Comparison of ENCODE assay signal across 18 mouse cellular contexts in genomic region chr17:26078851-26079250, GRCm38 (mm10). TPM values are rescaled to one million over a fixed set of nuclear protein-coding genes. Genes with fewer than 3 reads are reported as not detected.
A peak's percentile ranks its signal among the peaks of the same experiment; 100 is the strongest.
DNase-seq lines count a peak whose midpoint lies in the region; ATAC-seq and TF ChIP-seq lines count a peak whose summit lies in the region.
"Had no signal": no experiment of that assay in that cellular context is flagged by ENCODE, and none has a peak within 500 bp of the region (broad histone marks: within the 10 kb centered on the region; RNA-seq: fewer than 3 reads in every experiment).

No protein-coding gene starts in this region.

- no peak for ATAC-seq in forebrain, embryonic 15.5 days (replicated peaks)
- ATAC-seq in forebrain, embryonic 11.5 days (replicated peaks; ENCODE audit: low FRiP score): no peak
- ATAC-seq in hindbrain, embryonic 16.5 days: 0 out of 2 replicates have a peak, but pooled peaks have one; percentile 24
- ATAC-seq in hindbrain, embryonic 11.5 days (ENCODE audit: low FRiP score): no peak
- ATAC-seq: intestine, embryonic 16.5 days had no signal

- no peaks in the 10 kb centered on the region for H3K4me1 ChIP-seq in forebrain, embryonic 15.5 days
- H3K4me1 ChIP-seq in forebrain, embryonic 11.5 days (replicated peaks; ENCODE audit: control insufficient read depth, insufficient read depth, low read length): no peaks in the 10 kb centered on the region
- no peaks in the 10 kb centered on the region for H3K4me1 ChIP-seq in hindbrain, embryonic 16.5 days (ENCODE audit: control insufficient read depth, insufficient read depth, low read depth, low read length)
- no peaks in the 10 kb centered on the region for H3K4me1 ChIP-seq in hindbrain, embryonic 11.5 days (replicated peaks; ENCODE audit: control insufficient read depth, insufficient read depth, low read length)
- H3K4me1 ChIP-seq: embryonic facial prominence, embryonic 10.5 days; heart, embryonic 15.5 days had no signal

- H3K36me3 ChIP-seq in forebrain, embryonic 15.5 days: 0 out of 2 replicates have a peak, but pooled peaks cover 3% of the 10 kb centered on the region
- no peaks in the 10 kb centered on the region for H3K36me3 ChIP-seq in forebrain, embryonic 11.5 days (ENCODE audit: control insufficient read depth, insufficient read depth, low read length)
- H3K36me3 ChIP-seq in hindbrain, embryonic 16.5 days (ENCODE audit: control insufficient read depth, insufficient read depth, low read length): peaks cover 3% of the 10 kb centered on the region; the same call in 1 of the 2 replicates
- no peaks in the 10 kb centered on the region for H3K36me3 ChIP-seq in hindbrain, embryonic 11.5 days (ENCODE audit: control insufficient read depth, insufficient read depth, low read length)

- intact Hi-C loops in left cerebral cortex, adult 2 months (cut with DNase I): no loop called here

- no peak; the same call in 1 of the 2 replicates for TF ChIP-seq CTCF in left cerebral cortex, adult 2 months (IDR thresholded peaks at IDR 0.05)

- no peak overlapping the region for H3K9ac ChIP-seq in forebrain, embryonic 15.5 days (replicated peaks)
- no peak overlapping the region for H3K9ac ChIP-seq in forebrain, embryonic 11.5 days (ENCODE audit: low read length)
- no peak overlapping the region for H3K9ac ChIP-seq in hindbrain, embryonic 16.5 days (ENCODE audit: low read depth, low read length)
- H3K9ac ChIP-seq in hindbrain, embryonic 11.5 days (ENCODE audit: low read depth, low read length): no peak overlapping the region
- H3K9ac ChIP-seq: heart, embryonic 15.5 days had no signal

- H3K4me2 ChIP-seq in forebrain, embryonic 15.5 days (replicated peaks): no peak overlapping the region
- H3K4me2 ChIP-seq in forebrain, embryonic 11.5 days (ENCODE audit: low read depth, low read length, severe bottlenecking): no peak overlapping the region
- H3K4me2 ChIP-seq in hindbrain, embryonic 16.5 days (ENCODE audit: low read length): no peak overlapping the region
- no peak overlapping the region for H3K4me2 ChIP-seq in hindbrain, embryonic 11.5 days (replicated peaks; ENCODE audit: low read depth, low read length)
- H3K4me2 ChIP-seq: heart, embryonic 11.5 days; heart, embryonic 15.5 days had no signal

- H3K4me3 ChIP-seq in forebrain, embryonic 15.5 days: no peak overlapping the region
- H3K4me3 ChIP-seq in forebrain, embryonic 11.5 days (ENCODE audit: low read depth, low read length): no peak overlapping the region
- no peak overlapping the region for H3K4me3 ChIP-seq in hindbrain, embryonic 16.5 days (ENCODE audit: low read length)
- H3K4me3 ChIP-seq in hindbrain, embryonic 11.5 days (ENCODE audit: low read depth, low read length): no peak overlapping the region
- no peak overlapping the region for H3K4me3 ChIP-seq in left cerebral cortex, adult 2 months
- H3K4me3 ChIP-seq: embryonic facial prominence, embryonic 10.5 days; heart, adult 2 months; heart, embryonic 15.5 days had no signal

- H3K27me3 ChIP-seq in forebrain, embryonic 15.5 days: no peaks in the 10 kb centered on the region
- no peaks in the 10 kb centered on the region for H3K27me3 ChIP-seq in forebrain, embryonic 11.5 days (ENCODE audit: control insufficient read depth, insufficient read depth, low read length)
- no peaks in the 10 kb centered on the region for H3K27me3 ChIP-seq in hindbrain, embryonic 16.5 days (replicated peaks; ENCODE audit: control insufficient read depth, insufficient read depth, low read length)
- no peaks in the 10 kb centered on the region for H3K27me3 ChIP-seq in hindbrain, embryonic 11.5 days (ENCODE audit: control insufficient read depth, insufficient read depth, low read length)
- H3K27me3 ChIP-seq: heart, embryonic 15.5 days had no signal

- no peak for DNase-seq in forebrain, embryonic 11.5 days (ENCODE audit: low spot score)
- no peak for DNase-seq in hindbrain, embryonic 11.5 days (ENCODE audit: low spot score)
- DNase-seq in left cerebral cortex, adult 2 months (ENCODE audit: extremely low spot score in 1 of 2, low spot score in 2 of 2): no peak
- DNase-seq in left cerebral cortex, adult 11 months (ENCODE audit: low spot score): no peak
- peak; percentile 83 for DNase-seq in brain, adult 2 months (ENCODE audit: low read depth, low spot score)
- no peak for DNase-seq in cerebellum, adult 11-12 months
- DNase-seq: adrenal gland, postnatal 10 days; cerebellum, adult 2 months; cerebellum, postnatal 10 days; gastrocnemius, postnatal 14 days; heart, adult 2 months; heart, postnatal 14 days had no signal

- H3K9me3 ChIP-seq in forebrain, embryonic 15.5 days: no peaks in the 10 kb centered on the region
- no peaks in the 10 kb centered on the region for H3K9me3 ChIP-seq in forebrain, embryonic 11.5 days (ENCODE audit: control insufficient read depth, low read length)
- no peaks in the 10 kb centered on the region for H3K9me3 ChIP-seq in hindbrain, embryonic 16.5 days (ENCODE audit: control insufficient read depth, low read length)
- H3K9me3 ChIP-seq in hindbrain, embryonic 11.5 days (ENCODE audit: control insufficient read depth, low read length): no peaks in the 10 kb centered on the region
- H3K9me3 ChIP-seq: embryonic facial prominence, embryonic 10.5 days; heart, embryonic 15.5 days had no signal

- H3K27ac ChIP-seq in forebrain, embryonic 15.5 days (replicated peaks): peak overlapping the region; percentile 27; the same call in 1 of the 2 replicates
- H3K27ac ChIP-seq in forebrain, embryonic 11.5 days (ENCODE audit: low read depth, low read length): no peak overlapping the region
- H3K27ac ChIP-seq in hindbrain, embryonic 16.5 days (ENCODE audit: low read depth, low read length): no peak overlapping the region
- no peak overlapping the region for H3K27ac ChIP-seq in hindbrain, embryonic 11.5 days (ENCODE audit: low read depth, low read length)
- H3K27ac ChIP-seq in left cerebral cortex, adult 2 months: peak overlapping the region; percentile 61
- H3K27ac ChIP-seq: embryonic facial prominence, embryonic 10.5 days; heart, adult 2 months; heart, embryonic 15.5 days had no signal

- WGBS in forebrain, embryonic 15.5 days: 56% methylated on average over 2 of the region's 2 CpGs
- 78% methylated on average over 2 of the region's 2 CpGs for WGBS in forebrain, embryonic 11.5 days
- WGBS in hindbrain, embryonic 16.5 days: 74% methylated on average over 2 of the region's 2 CpGs
- 81% methylated on average over 2 of the region's 2 CpGs for WGBS in hindbrain, embryonic 11.5 days

RNA-seq across cellular contexts. Expression of gene Rab11fip3, which starts 9.5 kb away (rescaled TPM):
- 34.0 and 36.3 TPM in 2 replicates for polyA plus RNA-seq in forebrain, embryonic 15.5 days (2015; fragmentation: Nextera tagmentation; extraction: Ambion mirVana)
- 31.3 and 35.1 TPM in 2 replicates for polyA plus RNA-seq in forebrain, embryonic 11.5 days (2014; fragmentation: Nextera tagmentation; extraction: Ambion mirVana)
- 12.8 and 23.0 TPM in 2 replicates for polyA plus RNA-seq in hindbrain, embryonic 16.5 days (2015; fragmentation: Nextera tagmentation; extraction: Ambion mirVana)
- 19.6 and 20.4 TPM in 2 replicates for polyA plus RNA-seq in hindbrain, embryonic 11.5 days (2014; fragmentation: Nextera tagmentation; extraction: Ambion mirVana)
- 100 to 1,000 TPM; 114 to 119 TPM for total RNA-seq in left cerebral cortex, adult 2 months (2021)

RNA-seq across cellular contexts. Expression of gene Decr2, which starts 11.3 kb away (rescaled TPM):
- polyA plus RNA-seq in forebrain, embryonic 15.5 days (2015; fragmentation: Nextera tagmentation; extraction: Ambion mirVana): 27.7 and 29.1 TPM in 2 replicates
- 22.5 and 24.6 TPM in 2 replicates for polyA plus RNA-seq in forebrain, embryonic 11.5 days (2014; fragmentation: Nextera tagmentation; extraction: Ambion mirVana)
- polyA plus RNA-seq in hindbrain, embryonic 16.5 days (2015; fragmentation: Nextera tagmentation; extraction: Ambion mirVana): 45.6 and 45.7 TPM in 2 replicates
- polyA plus RNA-seq in hindbrain, embryonic 11.5 days (2014; fragmentation: Nextera tagmentation; extraction: Ambion mirVana): 20.4 and 24.7 TPM in 2 replicates
- 10 to 100 TPM; 28.5 to 31.5 TPM for total RNA-seq in left cerebral cortex, adult 2 months (2021)

RNA-seq across cellular contexts. Expression of gene Nme4, which starts 16.6 kb away (rescaled TPM):
- polyA plus RNA-seq in forebrain, embryonic 15.5 days (2015; fragmentation: Nextera tagmentation; extraction: Ambion mirVana): 37.1 and 40.7 TPM in 2 replicates
- polyA plus RNA-seq in forebrain, embryonic 11.5 days (2014; fragmentation: Nextera tagmentation; extraction: Ambion mirVana): 74.6 and 89.6 TPM in 2 replicates
- polyA plus RNA-seq in hindbrain, embryonic 16.5 days (2015; fragmentation: Nextera tagmentation; extraction: Ambion mirVana): 22.9 and 23.2 TPM in 2 replicates
- polyA plus RNA-seq in hindbrain, embryonic 11.5 days (2014; fragmentation: Nextera tagmentation; extraction: Ambion mirVana): 60.3 and 62.6 TPM in 2 replicates
- 1 to 10 TPM; 3.6 to 4.2 TPM for total RNA-seq in left cerebral cortex, adult 2 months (2021)

RNA-seq across cellular contexts. Expression of gene Tmem8, which starts 34.2 kb away (rescaled TPM):
- polyA plus RNA-seq in forebrain, embryonic 15.5 days (2015; fragmentation: Nextera tagmentation; extraction: Ambion mirVana): 2.1 and 2.3 TPM in 2 replicates
- 1.2 and 1.3 TPM in 2 replicates for polyA plus RNA-seq in forebrain, embryonic 11.5 days (2014; fragmentation: Nextera tagmentation; extraction: Ambion mirVana)
- 4.0 and 4.2 TPM in 2 replicates for polyA plus RNA-seq in hindbrain, embryonic 16.5 days (2015; fragmentation: Nextera tagmentation; extraction: Ambion mirVana)
- polyA plus RNA-seq in hindbrain, embryonic 11.5 days (2014; fragmentation: Nextera tagmentation; extraction: Ambion mirVana): 1.0 and 1.1 TPM in 2 replicates
- 10 to 100 TPM; 14.3 to 14.7 TPM for total RNA-seq in left cerebral cortex, adult 2 months (2021)

RNA-seq across cellular contexts. Expression of gene Mrpl28, which starts 44.4 kb away (rescaled TPM):
- polyA plus RNA-seq in forebrain, embryonic 15.5 days (2015; fragmentation: Nextera tagmentation; extraction: Ambion mirVana): 206 and 217 TPM in 2 replicates
- 273 and 285 TPM in 2 replicates for polyA plus RNA-seq in forebrain, embryonic 11.5 days (2014; fragmentation: Nextera tagmentation; extraction: Ambion mirVana)
- polyA plus RNA-seq in hindbrain, embryonic 16.5 days (2015; fragmentation: Nextera tagmentation; extraction: Ambion mirVana): 188 and 195 TPM in 2 replicates
- 244 TPM in 2 replicates for polyA plus RNA-seq in hindbrain, embryonic 11.5 days (2014; fragmentation: Nextera tagmentation; extraction: Ambion mirVana)
- total RNA-seq in left cerebral cortex, adult 2 months (2021): 10 to 100 TPM; 67.8 to 68.0 TPM

Comparison
In these comparisons a context has a peak if more than half of its experiments do, and no peak if none do; other contexts are left out.
1. H3K27ac ChIP-seq: peak in forebrain, embryonic 15.5 days (single experiment) and left cerebral cortex, adult 2 months (single experiment); none in forebrain, embryonic 11.5 days (single experiment), hindbrain, embryonic 16.5 days (single experiment) and hindbrain, embryonic 11.5 days (single experiment).